Mouse (Mus musculus) lung, adult 2 months (tissue): ENCODE measurements at regions not wholly inside any gene's neighbourhood (a gene's known extent, or its start where the extent isn't known, plus 50 kb on each side); places are given as distances from the start of the nearest gene placed in this dataset.

ENCODE experiments used
- DNase-seq: peaks from one replicate; pipeline ENCODE4 v3.0.0; 2022
- H3K4me1 ChIP-seq: fragments of 200-500 bp; 2 replicates; pipeline ENCODE4 v1.6.1; 2011; ENCODE audit warnings: low read length; ENCODE audit not compliant: control insufficient read depth, insufficient read depth
- H3K4me3 ChIP-seq: fragments of 200-500 bp; replicated peaks from 2 replicates; pipeline ENCODE3; 2011; ENCODE audit warnings: low read depth, mild to moderate bottlenecking, control low read depth, low read length; ENCODE audit errors: extremely low read depth
- CTCF ChIP-seq: fragments of 200-500 bp; IDR thresholded peaks from 2 replicates; pipeline ENCODE4 v1.5.1; 2011; ENCODE audit warnings: mild to moderate bottlenecking, low read length, control low read depth; ENCODE audit not compliant: insufficient read depth
- POLR2A ChIP-seq: fragments of 200-500 bp; IDR thresholded peaks from 2 replicates; pipeline ENCODE4 v1.6.1; 2011; ENCODE audit warnings: low read depth, mild to moderate bottlenecking, control low read depth, low read length, borderline replicate concordance; ENCODE audit errors: extremely low read depth
- WGBS: fragments of 180-500 bp; shearing (Covaris S2); methylation state at CpG from one replicate; pipeline ENCODE4 v1.1.7; 2018; 5-methylcytosine and 5-hydroxymethylcytosine counted together

DNA sequence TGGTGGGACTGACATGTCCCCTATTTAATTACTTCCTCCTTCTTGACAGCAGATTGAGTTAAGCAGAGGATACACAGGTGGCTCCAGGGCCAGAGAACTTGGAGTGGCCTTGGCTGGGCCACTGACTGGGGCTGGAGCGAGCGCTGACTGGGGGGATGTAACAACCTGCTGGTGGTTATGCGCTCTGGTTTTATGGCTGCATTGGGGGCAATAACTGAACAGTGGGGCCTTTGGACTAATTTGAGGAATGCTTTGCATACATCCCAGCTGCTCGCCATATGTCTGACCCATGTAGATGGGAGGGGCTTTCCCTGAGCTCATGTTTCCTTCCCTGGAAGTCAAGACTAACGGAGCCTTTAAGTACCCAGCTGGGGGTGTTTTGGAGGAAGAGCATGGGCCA, 163.0 kb downstream of the Mid1ip1 start:
- no peak for DNase-seq
- Histone ChIP-seq H3K4me1 (no peaks in the 10 kb centered on the region), H3K4me3 (no peak overlapping the region)
- TF ChIP-seq CTCF (no peak), POLR2A (no peak)
- 85% methylated on average over 5 of the region's 5 CpGs for WGBS

DNA sequence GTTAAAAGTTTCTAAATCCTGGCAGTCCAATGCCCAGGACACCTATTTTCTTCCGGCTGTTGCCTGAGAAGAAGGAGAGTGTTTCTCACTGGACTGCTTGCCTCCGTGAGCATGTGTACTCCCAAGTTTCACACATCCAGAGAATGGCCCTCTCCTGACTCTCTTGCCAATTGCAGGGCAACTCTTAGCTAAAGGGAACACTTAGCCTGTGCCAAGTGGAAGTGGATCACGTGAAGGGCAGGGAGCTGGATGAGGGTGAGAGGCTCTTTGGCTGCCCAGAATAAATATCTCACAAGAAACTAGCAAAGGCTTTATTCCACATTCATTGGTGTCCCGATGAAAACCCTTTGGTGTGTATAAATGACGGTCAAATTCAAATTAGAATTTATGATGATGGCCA, 164.1 kb downstream of the Mid1ip1 start:
- H3K4me3 ChIP-seq = no peak overlapping the region

DNA sequence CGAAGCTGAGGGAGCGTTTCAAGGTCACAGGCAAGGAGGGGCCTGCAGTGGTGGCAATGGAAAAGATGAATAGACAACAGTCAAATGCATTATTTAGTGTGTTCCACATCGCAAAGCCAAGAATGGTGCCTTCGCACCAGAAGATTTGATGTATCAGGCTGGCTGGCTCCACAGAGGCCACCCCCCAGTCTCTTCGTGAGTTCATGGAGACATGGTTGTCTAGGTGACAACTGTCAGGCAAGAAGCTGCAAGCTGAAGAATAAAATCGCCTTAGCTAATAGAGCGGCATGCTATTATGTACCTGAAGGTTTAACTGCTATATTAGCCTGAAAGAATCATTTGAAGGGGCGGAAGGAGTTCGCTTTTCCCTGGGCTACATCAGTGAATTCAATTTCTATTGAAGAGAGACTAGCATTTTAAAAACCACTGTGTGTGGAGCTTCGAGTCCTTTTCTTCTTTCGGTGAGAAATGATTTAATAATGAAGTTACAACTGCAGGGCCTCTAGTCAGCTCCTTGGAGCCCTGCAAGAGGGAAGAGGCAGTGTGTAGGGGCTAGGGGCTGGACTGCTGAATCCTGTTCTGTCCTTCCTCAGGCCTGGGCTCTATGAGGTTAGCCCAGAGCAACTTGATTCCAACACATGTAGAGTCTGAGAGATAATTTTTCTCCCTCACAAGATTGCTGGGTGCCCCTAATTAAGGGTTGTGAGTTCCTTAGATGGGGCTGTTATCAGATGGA, 169.1 kb downstream of the Mid1ip1 start:
- WGBS = 77% methylated on average over 11 of the region's 11 CpGs
- no peak for DNase-seq
- Histone ChIP-seq H3K4me3 (no peak overlapping the region), H3K4me1 (no peaks in the 10 kb centered on the region)
- TF ChIP-seq CTCF = no peak
- no peak for TF ChIP-seq POLR2A

More for the DNA sequence above, 164.1 kb downstream of the Mid1ip1 start:
- H3K4me1 ChIP-seq = no peaks in the 10 kb centered on the region
- WGBS = 66% methylated on average over 5 of the region's 5 CpGs
- no peak for TF ChIP-seq POLR2A
- no peak for TF ChIP-seq CTCF
- DNase-seq = peak; percentile 23

DNA sequence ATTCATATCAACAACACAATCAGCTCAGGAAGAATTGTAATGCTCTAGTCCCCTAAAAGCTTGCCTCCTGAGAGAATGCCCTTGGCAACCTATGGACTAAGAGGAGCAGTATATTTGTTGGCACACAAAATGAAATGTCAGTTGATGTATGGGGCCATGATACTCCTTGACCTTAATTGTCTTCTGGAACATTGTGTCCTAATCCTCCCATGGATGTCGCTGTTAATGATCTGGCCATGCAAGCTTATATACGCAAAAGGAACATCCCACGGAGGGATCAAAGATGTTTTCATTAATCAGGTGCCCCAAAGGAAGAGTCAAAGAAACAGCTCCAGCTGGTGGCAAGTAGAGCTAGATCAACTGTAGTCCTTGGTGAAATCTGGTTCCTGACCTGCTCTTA, 178.0 kb downstream of the Mid1ip1 start:
- H3K4me1 ChIP-seq = no peaks in the 10 kb centered on the region
- 83% methylated on average over 3 of the region's 3 CpGs for WGBS
- H3K4me3 ChIP-seq = no peak overlapping the region
- TF ChIP-seq CTCF = no peak
- no peak for TF ChIP-seq POLR2A
- DNase-seq = no peak

DNA sequence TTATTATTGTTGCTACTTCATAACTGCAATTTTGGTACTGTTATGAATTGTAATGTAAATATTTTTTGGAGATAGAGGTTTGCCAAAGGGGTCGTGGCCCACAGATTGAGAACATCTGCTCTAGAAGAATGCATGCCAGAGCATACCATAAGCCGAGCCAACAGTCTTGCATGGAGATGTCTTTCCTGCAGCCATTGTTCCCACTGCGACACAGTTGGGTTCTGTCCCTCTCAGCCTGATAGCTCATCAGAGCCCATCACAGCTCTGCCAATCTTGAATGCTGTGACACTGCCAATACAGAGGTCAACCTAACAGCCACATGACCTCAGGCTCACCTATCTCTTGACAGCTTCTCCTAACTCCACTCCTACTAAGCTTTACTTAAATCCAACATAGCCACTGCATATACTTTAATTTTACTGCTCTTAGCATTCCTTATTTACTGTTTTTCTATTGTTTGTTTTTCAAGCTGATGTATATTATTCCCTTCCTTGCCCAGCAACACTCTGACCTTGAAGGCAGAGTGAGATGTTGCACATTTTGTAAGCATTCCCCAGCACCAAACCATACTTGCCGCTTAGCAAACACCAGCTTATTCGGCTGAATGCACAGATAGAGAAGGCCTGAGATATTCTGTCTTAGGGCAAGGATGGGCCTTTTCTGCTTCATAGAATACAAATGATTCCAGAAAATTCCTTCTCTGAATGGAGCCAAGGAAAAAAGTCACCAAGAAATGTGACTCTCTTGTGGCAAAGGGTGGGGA, 181.6 kb downstream of the Mid1ip1 start:
- Histone ChIP-seq H3K4me1 (no peaks in the 10 kb centered on the region), H3K4me3 (no peak overlapping the region)
- WGBS = 75% methylated on average over 5 of the region's 5 CpGs
- no peak for DNase-seq
- no peak for TF ChIP-seq CTCF

DNA sequence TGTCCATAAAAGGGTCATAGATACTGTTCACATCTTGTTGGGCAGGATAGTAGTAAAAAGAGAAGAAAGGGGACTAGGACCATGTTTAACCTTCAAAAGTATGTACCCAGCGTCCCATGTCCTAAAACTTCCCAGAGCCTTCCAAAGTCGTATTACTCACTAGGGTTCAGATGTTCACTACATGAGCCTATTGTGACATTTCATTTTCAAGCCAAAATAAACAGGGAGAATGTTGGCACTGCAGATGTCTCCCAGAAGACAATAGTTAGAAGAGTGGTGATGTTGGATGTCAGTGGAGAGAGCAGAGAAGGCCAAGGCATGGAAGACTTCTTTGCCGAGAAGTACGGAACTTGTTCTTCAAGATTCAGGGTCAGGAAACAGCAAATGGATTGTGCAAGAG, 187.9 kb downstream of the Mid1ip1 start:
- 67% methylated on average over 4 of the region's 4 CpGs for whole genome bisulfite sequencing

DNA sequence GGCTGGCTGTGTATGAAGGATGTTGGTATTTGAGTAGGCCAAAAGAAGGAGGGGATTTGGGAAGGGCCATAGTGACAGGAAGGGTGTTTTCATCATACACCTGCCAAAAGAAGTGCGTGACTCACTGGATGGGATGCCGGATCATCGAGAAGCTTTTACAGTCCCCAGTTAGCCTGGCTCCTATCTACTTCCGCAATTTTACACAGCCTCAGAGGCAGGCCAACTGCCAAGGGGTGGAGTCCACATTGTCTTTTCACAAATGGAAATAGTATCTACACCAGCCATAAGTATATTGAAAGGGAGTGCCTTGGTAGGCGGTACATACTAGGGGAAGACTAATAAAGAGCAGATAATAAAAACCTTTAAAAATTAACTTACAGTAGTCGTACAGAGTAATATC, 189.3 kb downstream of the Mid1ip1 start:
- 71% methylated on average over 6 of the region's 6 CpGs for WGBS
- TF ChIP-seq CTCF = no peak
- no peak for TF ChIP-seq POLR2A
- DNase-seq = no peak
- Histone ChIP-seq H3K4me3 (no peak overlapping the region), H3K4me1 (no peaks in the 10 kb centered on the region)

More for the DNA sequence above, 187.9 kb downstream of the Mid1ip1 start:
- no peak for DNase-seq
- no peaks in the 10 kb centered on the region for H3K4me1 ChIP-seq
- TF ChIP-seq CTCF (no peak), POLR2A (no peak)
- H3K4me3 ChIP-seq = no peak overlapping the region

DNA sequence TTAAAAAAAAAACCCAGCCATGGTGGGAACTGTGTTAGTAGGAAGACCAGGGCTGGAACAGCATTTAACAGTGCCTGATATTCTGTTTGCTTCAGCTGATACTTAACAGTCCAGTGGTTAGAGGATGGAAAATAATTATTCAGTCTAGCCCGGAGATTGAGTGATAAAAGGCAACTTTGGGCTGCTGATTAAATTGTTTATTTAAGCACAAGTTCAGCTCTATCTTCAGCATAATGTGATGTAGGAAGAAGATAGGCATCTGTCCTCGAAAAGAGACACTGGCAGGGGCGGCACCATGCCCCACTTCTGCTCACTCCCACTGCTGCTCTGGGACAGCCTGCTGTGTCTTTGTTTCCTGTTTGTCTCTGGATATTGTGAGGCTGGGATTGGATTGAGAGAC, 190.1 kb downstream of the Mid1ip1 start:
- TF ChIP-seq CTCF = no peak
- TF ChIP-seq POLR2A = no peak
- 49% methylated on average over 3 of the region's 3 CpGs for WGBS
- Histone ChIP-seq H3K4me3 (no peak overlapping the region), H3K4me1 (no peaks in the 10 kb centered on the region)
- DNase-seq = no peak

DNA sequence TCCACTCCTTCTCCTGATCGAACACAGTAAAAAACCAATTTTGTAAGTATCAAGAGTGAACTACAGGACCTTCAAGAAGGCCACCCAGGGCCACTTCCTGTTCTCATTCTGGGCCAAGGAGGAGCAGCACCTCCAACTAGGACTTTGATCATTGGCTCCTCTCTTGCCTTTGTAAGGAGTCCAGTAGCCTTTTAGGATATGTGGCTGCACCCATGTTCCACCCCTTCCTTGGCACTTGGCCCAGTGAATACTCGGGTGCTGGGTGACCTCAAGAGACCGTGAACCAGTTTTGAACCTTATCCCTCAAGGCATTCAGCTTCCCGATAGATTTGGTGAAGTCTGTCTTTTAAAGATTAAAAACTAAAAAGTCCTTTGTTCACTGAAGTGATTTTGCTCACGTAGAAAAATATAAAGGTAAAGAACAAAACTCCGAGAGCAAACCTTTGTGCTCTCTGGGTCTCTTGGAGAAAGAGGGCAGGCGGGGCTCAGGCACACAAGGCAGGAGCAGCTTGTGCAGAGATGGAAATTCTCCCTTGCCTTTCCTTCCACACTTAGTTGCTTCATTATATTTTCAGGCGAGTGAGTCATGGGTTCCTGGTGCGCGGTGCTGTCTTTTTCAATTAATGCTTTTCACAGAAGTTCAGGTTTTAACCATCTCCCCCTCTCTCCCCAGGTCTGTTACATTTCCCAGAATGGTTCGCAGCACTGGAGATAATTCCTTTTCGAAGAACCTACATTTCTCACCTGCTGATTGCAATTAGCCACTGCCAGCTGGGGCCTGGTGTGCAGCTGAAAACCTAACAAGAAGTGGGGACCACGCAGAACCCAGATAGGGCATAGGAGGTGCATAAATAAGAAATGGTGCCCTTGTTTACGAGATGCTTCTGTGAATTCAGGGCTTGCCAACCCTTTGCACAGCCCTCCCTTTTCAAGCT, 196.6 kb downstream of the Mid1ip1 start:
- H3K4me3 ChIP-seq = no peak overlapping the region
- 80% methylated on average over 14 of the region's 14 CpGs for WGBS

More for the DNA sequence above, 196.6 kb downstream of the Mid1ip1 start:
- no peaks in the 10 kb centered on the region for H3K4me1 ChIP-seq
- DNase-seq = no peak
- TF ChIP-seq CTCF (no peak), POLR2A (no peak)
